Mouse (Mus musculus): Measurements from ENCODE around the gene Olfr1377. TPM values are rescaled to one million over a fixed set of nuclear protein-coding genes. Genes with fewer than 3 reads are reported as not detected.
A peak's percentile ranks its signal among the peaks of the same experiment; 100 is the strongest.
"Not testable (repeated sequence)": the region's sequence is repeated elsewhere in the genome, so short reads cannot be mapped to it uniquely, and the experiment has no call there.

Gene Olfr1377
- polyA plus RNA-seq, 1 experiment from 2014 or later = not detected

- no peak for TF ChIP-seq CTCF (IDR thresholded peaks at IDR 0.05; ENCODE audit: low read depth)
- 64% methylated on average over 1 of the region's 1 CpGs for WGBS
Measured at GRCm38 (mm10) chr11:51013936-51014335, 32.2 kb downstream of the Olfr1377 start, which contains the start of gene Olfr54. TSS of gene Olfr54 (plus strand) at chr11:51014236.

GRCm38 (mm10) chr11:51016341-51016740, 34.6 kb downstream of the Olfr1377 start:
- no peak for TF ChIP-seq CTCF (IDR thresholded peaks at IDR 0.05; ENCODE audit: low read depth)
- H3K36me3 ChIP-seq (ENCODE audit: control insufficient read depth, insufficient read depth) = no peaks in the 10 kb centered on the region
- no peak overlapping the region for H3K4me3 ChIP-seq (ENCODE audit: low read depth, low read length)
- no peaks in the 10 kb centered on the region for H3K27me3 ChIP-seq (replicated peaks; ENCODE audit: control insufficient read depth, insufficient read depth, low read length)
- WGBS = 41% methylated on average over 2 of the region's 2 CpGs
- no peaks in the 10 kb centered on the region for H3K9me3 ChIP-seq (ENCODE audit: control insufficient read depth)
- no peaks in the 10 kb centered on the region for H3K4me1 ChIP-seq (replicated peaks; ENCODE audit: control insufficient read depth, insufficient read depth, low read length)
- no peak overlapping the region for H3K9ac ChIP-seq (ENCODE audit: low read depth, low read length)
- H3K27ac ChIP-seq (ENCODE audit: low read depth, low read length) = no peak overlapping the region
- ATAC-seq = no peak
- no peak overlapping the region for H3K4me2 ChIP-seq (replicated peaks; ENCODE audit: low read depth)

More at GRCm38 (mm10) chr11:51013936-51014335, 32.2 kb downstream of the Olfr1377 start, which contains the start of gene Olfr54:
- Histone ChIP-seq H3K27ac (ENCODE audit: low read depth, low read length) (no peak within 1 kb of the TSS), H3K36me3 (ENCODE audit: control insufficient read depth, insufficient read depth) (no peaks in the 10 kb centered on the region), H3K4me1 (replicated peaks; ENCODE audit: control insufficient read depth, insufficient read depth, low read length) (no peaks in the 10 kb centered on the region), H3K9ac (ENCODE audit: low read depth, low read length) (no peak within 1 kb of the TSS), H3K4me3 (ENCODE audit: low read depth, low read length) (no peak within 1 kb of the TSS), H3K9me3 (ENCODE audit: control insufficient read depth) (no peaks in the 10 kb centered on the region), H3K27me3 (replicated peaks; ENCODE audit: control insufficient read depth, insufficient read depth, low read length) (no peaks in the 10 kb centered on the region), H3K4me2 (replicated peaks; ENCODE audit: low read depth) (no peak within 1 kb of the TSS)
- ATAC-seq = no peak

- H3K9ac ChIP-seq (ENCODE audit: low read depth, low read length); H3K36me3 ChIP-seq (ENCODE audit: control insufficient read depth, insufficient read depth); H3K4me3 ChIP-seq (ENCODE audit: low read depth, low read length); H3K27me3 ChIP-seq (replicated peaks; ENCODE audit: control insufficient read depth, insufficient read depth, low read length); ATAC-seq; H3K27ac ChIP-seq (ENCODE audit: low read depth, low read length); H3K9me3 ChIP-seq (ENCODE audit: control insufficient read depth); H3K4me2 ChIP-seq (replicated peaks; ENCODE audit: low read depth); H3K4me1 ChIP-seq (replicated peaks; ENCODE audit: control insufficient read depth, insufficient read depth, low read length): not testable (repeated sequence)
- WGBS = 87% methylated on average over 11 of the region's 11 CpGs
Measured at GRCm38 (mm10) chr11:51026811-51027210, 45.0 kb downstream of the Olfr1377 start.

GRCm38 (mm10) chr11:51029381-51029780, 47.6 kb downstream of the Olfr1377 start:
- not testable (repeated sequence) for H3K4me1 ChIP-seq (replicated peaks; ENCODE audit: control insufficient read depth, insufficient read depth, low read length); H3K27me3 ChIP-seq (replicated peaks; ENCODE audit: control insufficient read depth, insufficient read depth, low read length); H3K4me2 ChIP-seq (replicated peaks; ENCODE audit: low read depth); H3K9ac ChIP-seq (ENCODE audit: low read depth, low read length); ATAC-seq; H3K27ac ChIP-seq (ENCODE audit: low read depth, low read length); H3K36me3 ChIP-seq (ENCODE audit: control insufficient read depth, insufficient read depth); H3K4me3 ChIP-seq (ENCODE audit: low read depth, low read length); H3K9me3 ChIP-seq (ENCODE audit: control insufficient read depth)
- WGBS = 65% methylated on average over 8 of the region's 8 CpGs

GRCm38 (mm10) chr11:51030225-51030624, 48.5 kb downstream of the Olfr1377 start:
- WGBS = 72% methylated on average over 2 of the region's 2 CpGs
- ATAC-seq = no peak

GRCm38 (mm10) chr11:51032851-51033250, 51.1 kb downstream of the Olfr1377 start:
- peak; percentile 87 for TF ChIP-seq CTCF (IDR thresholded peaks at IDR 0.05; ENCODE audit: low read depth)
- 29% methylated on average over 1 of the region's 1 CpGs for WGBS
- Histone ChIP-seq H3K36me3 (ENCODE audit: control insufficient read depth, insufficient read depth) (no peaks in the 10 kb centered on the region), H3K4me1 (replicated peaks; ENCODE audit: control insufficient read depth, insufficient read depth, low read length) (no peaks in the 10 kb centered on the region), H3K9me3 (ENCODE audit: control insufficient read depth) (no peaks in the 10 kb centered on the region), H3K27me3 (replicated peaks; ENCODE audit: control insufficient read depth, insufficient read depth, low read length) (no peaks in the 10 kb centered on the region), H3K4me2 (replicated peaks; ENCODE audit: low read depth) (no peak overlapping the region), H3K27ac (ENCODE audit: low read depth, low read length) (no peak overlapping the region), H3K4me3 (ENCODE audit: low read depth, low read length) (no peak overlapping the region), H3K9ac (ENCODE audit: low read depth, low read length) (no peak overlapping the region)
- no peak for ATAC-seq

More at GRCm38 (mm10) chr11:51030225-51030624, 48.5 kb downstream of the Olfr1377 start:
- Histone ChIP-seq H3K4me1 (replicated peaks; ENCODE audit: control insufficient read depth, insufficient read depth, low read length) (no peaks in the 10 kb centered on the region), H3K4me2 (replicated peaks; ENCODE audit: low read depth) (no peak overlapping the region), H3K4me3 (ENCODE audit: low read depth, low read length) (no peak overlapping the region), H3K27me3 (replicated peaks; ENCODE audit: control insufficient read depth, insufficient read depth, low read length) (no peaks in the 10 kb centered on the region), H3K9me3 (ENCODE audit: control insufficient read depth) (no peaks in the 10 kb centered on the region), H3K9ac (ENCODE audit: low read depth, low read length) (no peak overlapping the region), H3K36me3 (ENCODE audit: control insufficient read depth, insufficient read depth) (no peaks in the 10 kb centered on the region), H3K27ac (ENCODE audit: low read depth, low read length) (no peak overlapping the region)
- no peak for TF ChIP-seq CTCF (IDR thresholded peaks at IDR 0.05; ENCODE audit: low read depth)

- not testable (repeated sequence) for H3K4me2 ChIP-seq (replicated peaks; ENCODE audit: low read depth); H3K27me3 ChIP-seq (replicated peaks; ENCODE audit: control insufficient read depth, insufficient read depth, low read length); H3K4me3 ChIP-seq (ENCODE audit: low read depth, low read length); H3K9me3 ChIP-seq (ENCODE audit: control insufficient read depth); H3K36me3 ChIP-seq (ENCODE audit: control insufficient read depth, insufficient read depth); ATAC-seq; H3K4me1 ChIP-seq (replicated peaks; ENCODE audit: control insufficient read depth, insufficient read depth, low read length); H3K27ac ChIP-seq (ENCODE audit: low read depth, low read length); H3K9ac ChIP-seq (ENCODE audit: low read depth, low read length)
Measured at GRCm38 (mm10) chr11:51034141-51034540, 52.4 kb downstream of the Olfr1377 start.

Data from intestine, postnatal 0 days (tissue).